Mouse (Mus musculus) limb, embryonic 14.5 days (tissue): ENCODE measurements around the gene Zfp57. TPM values are rescaled to one million over a fixed set of nuclear protein-coding genes. Genes with fewer than 3 reads are reported as not detected.

Source experiments
- ATAC-seq: fragments of 200-750 bp; cut with Nextera tagmentation; 2 replicates; pipeline ENCODE4 v1.8.0; 2017; ENCODE audit warnings: low read depth, moderate number of reproducible peaks, moderate TSS enrichment; ENCODE audit not compliant: low FRiP score
- DNase-seq: peaks from one replicate; pipeline ENCODE4 v3.0.0-alpha.2; 2015; ENCODE audit warnings: low spot score
- H3K27ac ChIP-seq: fragments of 300-500 bp; sonication (generic); replicated peaks from 2 replicates; pipeline ENCODE4 v1.5.1; 2014; ENCODE audit warnings: low read depth, mild to moderate bottlenecking, low read length, moderate library complexity, mixed read lengths
- H3K27me3 ChIP-seq: fragments of 300-500 bp; sonication (generic); 2 replicates; pipeline ENCODE4 v1.6.1; 2014; ENCODE audit warnings: low read length, mixed read lengths; ENCODE audit not compliant: control insufficient read depth, insufficient read depth
- H3K36me3 ChIP-seq: fragments of 300-500 bp; sonication (generic); 2 replicates; pipeline ENCODE4 v1.6.1; 2014; ENCODE audit warnings: mild to moderate bottlenecking, low read length, moderate library complexity, mixed read lengths; ENCODE audit not compliant: control insufficient read depth, insufficient read depth
- H3K4me1 ChIP-seq: fragments of 300-500 bp; sonication (generic); 2 replicates; pipeline ENCODE4 v1.6.1; 2014; ENCODE audit warnings: antibody characterized with exemption, low read length, mixed read lengths; ENCODE audit not compliant: control insufficient read depth, insufficient read depth
- H3K4me2 ChIP-seq: fragments of 300-500 bp; sonication (generic); replicated peaks from 2 replicates; pipeline ENCODE4 v1.6.1; 2014; ENCODE audit warnings: low read depth, mild to moderate bottlenecking, low read length, moderate library complexity; ENCODE audit not compliant: severe bottlenecking
- H3K4me3 ChIP-seq: fragments of 300-500 bp; sonication (generic); replicated peaks from 2 replicates; pipeline ENCODE4 v1.5.1; 2014; ENCODE audit warnings: low read length
- H3K9ac ChIP-seq: fragments of 300-500 bp; sonication (generic); 2 replicates; pipeline ENCODE4 v1.6.1; 2014; ENCODE audit warnings: mild to moderate bottlenecking, low read depth, low read length, moderate library complexity; ENCODE audit not compliant: severe bottlenecking
- H3K9me3 ChIP-seq: fragments of 300-500 bp; sonication (generic); 2 replicates; pipeline ENCODE4 v1.6.1; 2016; ENCODE audit warnings: low read length; ENCODE audit not compliant: control insufficient read depth
- POLR2A ChIP-seq: fragments of 200-500 bp; IDR thresholded peaks from 2 replicates; pipeline ENCODE4 v1.8.0; 2012; ENCODE audit warnings: inconsistent platforms, mild to moderate bottlenecking, moderate library complexity, borderline replicate concordance; ENCODE audit not compliant: insufficient read depth, insufficient read length; ENCODE audit errors: extremely low read depth
- WGBS: fragments of 180-500 bp; shearing (Covaris S2); extraction: QIAGEN DNeasy Blood & Tissue Kit; methylation state at CpG from one replicate; pipeline ENCODE4 v1.1.7; 2014; 5-methylcytosine and 5-hydroxymethylcytosine counted together
- polyA plus RNA-seq, 2 experiments: library from polyadenylated mRNA; depleted of rRNA in 1 of 2; stranded (reverse) in 1 of 2; unstranded in 1 of 2; fragments of >200 nt; fragmentation: Nextera tagmentation in 1 of 2; extraction: Ambion mirVana in 1 of 2; gene quantifications; 2 replicates each; pipeline versions ENCODE4 v1.2.1 to v1.2.3; 2012 to 2014

The Zfp57 gene
- polyA plus RNA-seq, 2 experiments, result 86.1 to 149 TPM

DNA sequence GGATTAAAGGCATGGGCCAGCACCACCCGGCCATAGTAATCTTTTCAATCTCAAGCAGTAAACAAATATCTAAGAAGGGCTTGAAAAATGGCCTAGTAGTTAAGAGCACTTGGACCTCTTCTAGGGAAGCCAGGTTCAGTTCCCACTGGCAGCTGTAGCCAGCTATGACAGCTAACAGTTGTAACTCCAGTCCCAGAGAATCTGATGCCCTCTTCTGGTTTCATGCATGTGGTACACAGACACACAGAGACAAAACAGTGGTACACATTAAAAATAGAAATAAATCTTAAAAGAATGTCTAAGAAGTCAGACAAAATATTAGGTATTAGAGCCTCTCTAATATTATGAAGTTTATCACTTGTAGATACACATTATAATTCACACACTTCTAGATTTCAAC lies 39.8 kb upstream of the Zfp57 start:
- H3K36me3 ChIP-seq, result peaks cover 8% of the 10 kb centered on the region; the same call in 1 of the 2 replicates
- H3K27me3 ChIP-seq, result no peaks in the 10 kb centered on the region
- no peak for TF ChIP-seq POLR2A
- H3K4me3 ChIP-seq, result no peak overlapping the region
- H3K9ac ChIP-seq, result no peak overlapping the region
- DNase-seq (no peak), ATAC-seq (no peak)
- no peak overlapping the region for H3K27ac ChIP-seq
- peaks cover 7% of the 10 kb centered on the region for H3K4me1 ChIP-seq
- 83% methylated on average over 1 of the region's 1 CpGs for WGBS
- no peaks in the 10 kb centered on the region for H3K9me3 ChIP-seq
- no peak overlapping the region for H3K4me2 ChIP-seq

DNA sequence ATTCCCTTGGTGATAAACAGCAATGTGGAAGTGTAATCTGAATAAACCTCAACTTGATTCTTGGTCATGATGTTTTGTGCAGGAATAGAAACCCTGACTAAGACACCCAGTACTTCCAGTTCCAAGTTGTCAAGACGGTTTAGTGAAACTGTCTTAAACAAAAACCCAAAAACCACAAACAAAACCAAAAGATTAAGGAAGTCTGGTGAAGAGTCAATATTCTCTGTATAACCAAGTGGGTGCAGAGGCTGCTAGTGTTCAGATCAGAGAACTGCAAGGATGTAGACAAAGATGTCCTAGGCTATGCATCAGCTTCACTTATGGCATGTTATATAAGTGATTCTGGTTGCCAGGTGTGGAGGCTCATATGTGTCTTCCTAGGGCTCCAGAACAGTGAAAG lies 34.1 kb upstream of the Zfp57 start:
- no peaks in the 10 kb centered on the region for H3K27me3 ChIP-seq
- no peaks in the 10 kb centered on the region for H3K36me3 ChIP-seq
- H3K27ac ChIP-seq, result no peak overlapping the region
- ATAC-seq (no peak), DNase-seq (no peak)
- H3K4me1 ChIP-seq, result no peaks in the 10 kb centered on the region
- TF ChIP-seq POLR2A, result no peak
- no peak overlapping the region for H3K4me2 ChIP-seq
- H3K9me3 ChIP-seq, result no peaks in the 10 kb centered on the region
- no peak overlapping the region for H3K4me3 ChIP-seq
- WGBS, result 81% methylated on average over 1 of the region's 1 CpGs
- H3K9ac ChIP-seq, result no peak overlapping the region

DNA sequence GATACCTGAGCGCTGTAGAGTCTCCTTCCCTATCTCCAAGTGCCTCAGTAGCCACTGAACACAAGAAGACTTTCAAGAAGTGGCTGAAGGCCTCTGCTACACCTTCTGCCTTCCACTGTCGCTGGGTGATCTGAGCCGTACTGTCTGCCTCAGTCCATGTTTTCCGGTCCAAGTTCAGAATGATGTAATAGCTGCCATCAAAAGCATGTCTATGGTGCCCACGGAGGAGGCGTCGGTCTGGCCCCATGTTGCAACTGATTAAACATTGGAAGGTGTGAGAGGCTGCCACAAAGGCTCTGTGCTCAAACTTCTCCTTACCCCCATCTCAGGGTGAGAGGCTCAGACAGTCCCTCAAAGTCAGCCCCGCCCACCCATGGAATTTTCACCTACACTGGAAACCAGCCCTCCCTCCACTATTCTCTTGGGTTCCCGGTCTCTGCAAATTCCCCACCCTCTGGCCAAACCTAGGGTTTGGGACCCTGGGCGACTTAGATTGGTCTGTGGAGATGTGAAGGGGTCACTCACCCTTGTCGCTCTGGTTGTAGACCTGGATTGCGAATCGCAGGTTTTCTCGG lies 30.6 kb upstream of the Zfp57 start:
- no peaks in the 10 kb centered on the region for H3K9me3 ChIP-seq
- no peak for DNase-seq
- H3K9ac ChIP-seq, result no peak overlapping the region
- no peak for TF ChIP-seq POLR2A
- H3K4me2 ChIP-seq, result no peak overlapping the region
- no peak overlapping the region for H3K4me3 ChIP-seq
- no peaks in the 10 kb centered on the region for H3K27me3 ChIP-seq
- no peak for ATAC-seq
- H3K27ac ChIP-seq, result no peak overlapping the region
- no peaks in the 10 kb centered on the region for H3K36me3 ChIP-seq
- no peaks in the 10 kb centered on the region for H3K4me1 ChIP-seq
- WGBS, result 80% methylated on average over 14 of the region's 14 CpGs

DNA sequence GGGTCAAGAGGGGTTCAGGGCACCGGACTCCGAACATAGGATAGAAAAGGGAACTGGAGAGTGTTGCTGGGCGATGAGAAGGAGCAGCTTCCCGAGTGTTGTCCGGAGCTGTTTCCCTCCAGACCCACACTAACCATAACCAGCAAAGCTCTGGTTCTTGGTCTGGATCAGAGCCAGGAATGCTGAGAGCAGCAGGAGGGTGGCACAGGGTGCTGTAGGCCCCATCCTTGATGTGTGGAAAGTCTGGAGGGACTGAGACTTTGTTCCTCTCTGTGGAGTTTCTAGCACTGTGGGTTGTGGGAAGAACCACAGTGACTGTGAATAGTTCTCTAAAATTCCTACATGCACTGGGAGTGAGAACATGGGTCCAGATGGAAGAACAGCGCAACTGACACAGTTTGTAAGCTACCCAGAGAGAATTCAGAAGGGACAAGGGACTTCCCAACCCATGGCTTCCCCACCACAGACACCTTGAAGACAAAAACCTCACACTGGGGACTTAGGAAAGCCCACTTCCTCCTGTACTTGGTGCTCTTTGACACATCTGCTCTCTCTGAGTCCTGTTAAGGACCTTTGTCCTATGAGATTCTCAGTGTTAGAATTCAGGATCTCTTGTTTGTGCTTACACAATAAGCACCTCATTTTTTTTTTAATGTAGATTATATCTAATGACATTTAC lies 29.7 kb upstream of the Zfp57 start:
- H3K4me3 ChIP-seq, result no peak overlapping the region
- no peak for ATAC-seq
- no peak for DNase-seq
- no peak overlapping the region for H3K9ac ChIP-seq
- H3K27me3 ChIP-seq, result no peaks in the 10 kb centered on the region
- H3K4me2 ChIP-seq, result no peak overlapping the region
- H3K4me1 ChIP-seq, result no peaks in the 10 kb centered on the region
- H3K9me3 ChIP-seq, result no peaks in the 10 kb centered on the region
- WGBS, result 78% methylated on average over 6 of the region's 6 CpGs
- TF ChIP-seq POLR2A, result no peak
- H3K27ac ChIP-seq, result no peak overlapping the region
- H3K36me3 ChIP-seq, result no peaks in the 10 kb centered on the region

DNA sequence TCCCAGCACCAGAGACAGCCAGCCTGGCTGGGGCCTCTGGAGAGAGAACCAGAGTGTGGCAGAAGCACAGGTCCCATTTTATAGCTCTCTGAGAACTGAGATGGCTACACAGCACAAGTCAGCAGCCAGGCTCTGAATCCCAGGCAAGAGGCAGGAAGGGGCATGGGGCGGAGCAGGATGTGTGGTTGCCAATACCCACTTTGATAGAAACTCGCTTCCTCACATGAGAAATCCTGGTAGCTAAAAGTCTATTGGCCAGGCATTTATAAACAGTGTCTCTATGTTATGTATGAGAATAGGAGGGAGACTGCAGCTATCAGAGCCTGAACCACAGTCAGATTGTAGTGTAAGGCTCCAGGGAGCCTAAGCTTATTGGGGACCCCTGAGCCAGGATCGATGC lies 28.2 kb upstream of the Zfp57 start:
- DNase-seq (no peak), ATAC-seq (no peak)
- H3K4me3 ChIP-seq, result no peak overlapping the region
- H3K4me2 ChIP-seq, result no peak overlapping the region
- 80% methylated on average over 3 of the region's 3 CpGs for WGBS
- H3K9me3 ChIP-seq, result no peaks in the 10 kb centered on the region
- H3K36me3 ChIP-seq, result no peaks in the 10 kb centered on the region
- H3K4me1 ChIP-seq, result no peaks in the 10 kb centered on the region
- no peak for TF ChIP-seq POLR2A
- H3K27ac ChIP-seq, result no peak overlapping the region
- H3K27me3 ChIP-seq, result no peaks in the 10 kb centered on the region
- no peak overlapping the region for H3K9ac ChIP-seq

DNA sequence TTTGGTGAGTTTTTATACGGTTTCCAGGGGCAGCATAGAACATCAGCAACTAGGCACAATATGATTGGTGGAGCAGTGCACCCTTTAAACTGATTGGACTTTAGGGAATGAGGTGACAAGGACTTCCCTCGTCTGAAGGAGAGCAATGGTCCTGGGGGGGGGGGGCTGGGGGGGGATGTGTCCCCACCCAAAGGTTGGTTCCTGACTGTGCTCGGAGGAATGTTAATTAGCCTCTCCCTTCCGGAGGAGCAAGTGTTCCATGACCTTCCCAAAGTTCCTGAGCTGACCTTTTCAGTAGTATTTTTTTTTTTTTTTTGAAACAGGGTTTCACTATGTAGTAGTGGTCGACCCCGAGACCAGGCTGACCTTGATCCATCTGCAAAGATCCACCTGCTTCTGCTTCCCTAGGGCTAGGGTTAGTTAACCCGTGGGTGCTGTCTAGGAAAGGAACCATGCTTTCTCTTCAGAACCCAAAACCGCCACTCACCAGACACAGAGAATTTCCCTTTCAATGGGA lies 27.6 kb upstream of the Zfp57 start:
- Histone ChIP-seq H3K4me3 (no peak overlapping the region), H3K27me3 (no peaks in the 10 kb centered on the region), H3K4me1 (no peaks in the 10 kb centered on the region), H3K27ac (no peak overlapping the region), H3K9me3 (no peaks in the 10 kb centered on the region), H3K36me3 (no peaks in the 10 kb centered on the region), H3K9ac (no peak overlapping the region), H3K4me2 (no peak overlapping the region)
- no peak for ATAC-seq
- no peak for TF ChIP-seq POLR2A
- WGBS, result 65% methylated on average over 8 of the region's 8 CpGs
- DNase-seq, result no peak
